Mouse (Mus musculus) liver, postnatal 0 days (tissue): Measurements from ENCODE around the gene Cfap52. TPM values are rescaled to one million over a fixed set of nuclear protein-coding genes. Genes with fewer than 3 reads are reported as not detected.

ENCODE experiments used
- ATAC-seq: fragments of 200-750 bp; cut with Nextera tagmentation; 2 replicates; pipeline ENCODE4 v1.8.0; 2017; ENCODE audit warnings: mild to moderate bottlenecking, moderate library complexity
- DNase-seq: peaks from one replicate; pipeline ENCODE4 v3.0.0-alpha.2; 2016
- H3K27ac ChIP-seq: fragments of 300-500 bp; sonication (generic); 2 replicates; pipeline ENCODE4 v1.5.1; 2014; ENCODE audit warnings: antibody characterized with exemption, moderate library complexity, mild to moderate bottlenecking, low read depth
- H3K27me3 ChIP-seq: fragments of 300-500 bp; sonication (generic); 2 replicates; pipeline ENCODE4 v1.6.1; 2014; ENCODE audit warnings: low read length, control low read depth, mixed read lengths; ENCODE audit not compliant: insufficient read depth
- H3K36me3 ChIP-seq: fragments of 300-500 bp; sonication (generic); replicated peaks from 2 replicates; pipeline ENCODE4 v1.6.1; 2014; ENCODE audit warnings: mild to moderate bottlenecking, control low read depth, low read length, moderate library complexity, mixed read lengths; ENCODE audit not compliant: insufficient read depth
- H3K4me1 ChIP-seq: fragments of 300-500 bp; sonication (generic); 2 replicates; pipeline ENCODE4 v1.6.1; 2014; ENCODE audit warnings: antibody characterized with exemption, mild to moderate bottlenecking, control low read depth; ENCODE audit not compliant: insufficient read depth
- H3K4me2 ChIP-seq: fragments of 300-500 bp; sonication (generic); 2 replicates; pipeline ENCODE4 v1.6.1; 2014; ENCODE audit warnings: low read depth, mild to moderate bottlenecking, low read length, moderate library complexity, mixed read lengths
- H3K4me3 ChIP-seq: fragments of 300-500 bp; sonication (generic); 2 replicates; pipeline ENCODE4 v1.5.1; 2014; ENCODE audit warnings: low read depth, low read length
- H3K9ac ChIP-seq: fragments of 300-500 bp; sonication (generic); replicated peaks from 2 replicates; pipeline ENCODE4 v1.6.1; 2014; ENCODE audit warnings: mild to moderate bottlenecking, moderate library complexity
- H3K9me3 ChIP-seq: fragments of 300-500 bp; sonication (generic); 2 replicates; pipeline ENCODE4 v1.6.1; 2016; ENCODE audit warnings: mild to moderate bottlenecking, control low read depth, low read length, mixed read lengths
- CTCF ChIP-seq: sonication (generic); IDR thresholded peaks from 2 replicates; pipeline ENCODE4 v1.5.1; 2016; ENCODE audit warnings: antibody characterized with exemption, low read depth
- EP300 ChIP-seq: IDR thresholded peaks from 2 replicates; pipeline ENCODE4 v1.6.1; 2016; ENCODE audit warnings: antibody characterized with exemption, low read depth, mild to moderate bottlenecking
- WGBS: fragments of 180-500 bp; shearing (Covaris S2); extraction: QIAGEN DNeasy Blood & Tissue Kit; methylation state at CpG from one replicate; pipeline ENCODE4 v1.1.7; 2014; ENCODE audit not compliant: insufficient replicate concordance; 5-methylcytosine and 5-hydroxymethylcytosine counted together
- polyA plus RNA-seq: library from polyadenylated mRNA; unstranded; fragments of >200 nt; fragmentation: Nextera tagmentation; extraction: Ambion mirVana; gene quantifications from 2 replicates; pipeline ENCODE4 v1.2.1, GENCODE M21; 2015

Cfap52 gene
- polyA plus RNA-seq, 1 experiment from 2014 or later: not detected

- H3K4me2 ChIP-seq: no peak overlapping the region
- DNase-seq (no peak), ATAC-seq (no peak)
- no peak overlapping the region for H3K4me3 ChIP-seq
- H3K27me3 ChIP-seq: no peaks in the 10 kb centered on the region
- H3K9me3 ChIP-seq: no peaks in the 10 kb centered on the region
- TF ChIP-seq CTCF (no peak), EP300 (no peak)
- no peak overlapping the region for H3K9ac ChIP-seq
- H3K36me3 ChIP-seq: peaks cover 12% of the 10 kb centered on the region
- 94% methylated on average over 1 of the region's 1 CpGs for WGBS
- H3K27ac ChIP-seq: no peak overlapping the region
- no peaks in the 10 kb centered on the region for H3K4me1 ChIP-seq
These were observed 7.2 kb upstream of the Cfap52 start for GRCm38 (mm10) chr11:67972606-67973005.

GRCm38 (mm10) chr11:67967831-67968230 is 2.4 kb upstream of the Cfap52 start:
- WGBS: 83% methylated on average over 11 of the region's 11 CpGs
- ATAC-seq: no peak
- Histone ChIP-seq H3K4me2 (no peak overlapping the region), H3K27me3 (no peaks in the 10 kb centered on the region), H3K9me3 (no peaks in the 10 kb centered on the region), H3K4me3 (no peak overlapping the region), H3K27ac (no peak overlapping the region), H3K4me1 (peaks cover 6% of the 10 kb centered on the region; the same call in 1 of the 2 replicates), H3K36me3 (peaks cover 5% of the 10 kb centered on the region), H3K9ac (no peak overlapping the region)
- TF ChIP-seq CTCF: no peak
- no peak for TF ChIP-seq EP300
- DNase-seq: no peak

DNA sequence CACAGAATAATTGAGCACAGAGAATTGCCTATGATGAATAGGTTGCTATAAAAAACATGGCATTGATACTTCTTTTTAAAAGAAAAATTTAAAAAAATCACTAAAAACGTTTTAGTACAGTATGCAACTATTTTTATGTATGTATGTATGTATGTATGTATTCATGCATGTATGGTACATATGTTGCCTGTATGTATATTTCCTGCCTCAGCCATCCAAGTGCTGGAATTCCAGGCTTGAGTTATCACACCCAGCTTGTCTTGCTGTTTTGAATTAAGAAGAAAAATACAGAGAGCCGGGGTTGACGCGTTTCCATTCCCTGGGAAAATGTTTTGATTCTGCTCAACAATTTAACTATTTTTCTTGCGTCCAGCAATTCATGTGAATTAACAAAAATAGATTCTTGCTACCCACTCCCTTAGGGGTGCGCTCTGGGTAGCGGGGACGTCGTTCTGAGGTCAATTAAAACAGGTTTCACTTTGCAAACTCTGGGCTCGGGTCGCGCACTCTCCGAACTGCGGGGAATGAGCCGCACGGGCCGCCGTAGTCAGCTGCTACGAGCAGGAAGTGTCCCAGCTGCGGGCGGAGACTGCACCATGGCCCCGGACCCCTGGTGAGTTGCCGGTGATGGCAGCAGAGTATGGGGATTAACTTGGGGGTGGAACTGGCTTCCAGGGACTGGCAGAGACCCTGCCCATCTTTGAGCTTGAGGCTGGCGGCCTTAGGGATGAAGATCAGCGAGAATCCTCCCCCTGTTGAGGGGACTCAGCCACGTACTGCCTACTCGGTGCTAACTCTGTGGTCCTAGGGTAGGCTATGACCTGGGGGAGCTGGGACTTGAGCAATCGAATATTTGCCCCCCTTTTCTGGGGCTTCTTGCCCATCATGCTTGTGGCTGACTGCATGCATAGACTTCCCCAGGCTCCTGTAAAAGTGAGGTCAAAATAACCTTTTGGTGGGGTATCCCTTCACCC is 741 bp upstream of the Cfap52 start, which contains the start of gene Stx8:
Gene Stx8 (plus strand): TSS at position 289 of the 974 bp plus-strand sequence.
- Histone ChIP-seq H3K9ac (peak within 1 kb of the TSS; percentile 73), H3K27me3 (no peaks in the 10 kb centered on the region), H3K27ac (peak within 1 kb of the TSS; percentile 45), H3K4me1 (peaks cover 6% of the 10 kb centered on the region; the same call in 1 of the 2 replicates), H3K36me3 (peaks cover 5% of the 10 kb centered on the region; the same call in 1 of the 2 replicates), H3K9me3 (no peaks in the 10 kb centered on the region), H3K4me3 (peak within 1 kb of the TSS; percentile 76), H3K4me2 (peak within 1 kb of the TSS; percentile 69)
- no peak for TF ChIP-seq EP300
- TF ChIP-seq CTCF: no peak
- peak; percentile 92 for DNase-seq
- peak; percentile 91 for ATAC-seq
- under 1% methylated on average over 28 of the region's 28 CpGs for WGBS

GRCm38 (mm10) chr11:67964110-67964509 is 1.3 kb downstream of the Cfap52 start:
- TF ChIP-seq CTCF: peak; percentile 47
- TF ChIP-seq EP300: no peak
- WGBS: 62% methylated on average over 6 of the region's 6 CpGs
- Histone ChIP-seq H3K4me3 (no peak overlapping the region), H3K9ac (no peak overlapping the region), H3K27ac (no peak overlapping the region), H3K4me1 (peaks cover 6% of the 10 kb centered on the region; the same call in 1 of the 2 replicates), H3K27me3 (no peaks in the 10 kb centered on the region), H3K4me2 (no peak overlapping the region), H3K36me3 (no peaks in the 10 kb centered on the region), H3K9me3 (no peaks in the 10 kb centered on the region)
- ATAC-seq (no peak), DNase-seq (no peak)

DNA sequence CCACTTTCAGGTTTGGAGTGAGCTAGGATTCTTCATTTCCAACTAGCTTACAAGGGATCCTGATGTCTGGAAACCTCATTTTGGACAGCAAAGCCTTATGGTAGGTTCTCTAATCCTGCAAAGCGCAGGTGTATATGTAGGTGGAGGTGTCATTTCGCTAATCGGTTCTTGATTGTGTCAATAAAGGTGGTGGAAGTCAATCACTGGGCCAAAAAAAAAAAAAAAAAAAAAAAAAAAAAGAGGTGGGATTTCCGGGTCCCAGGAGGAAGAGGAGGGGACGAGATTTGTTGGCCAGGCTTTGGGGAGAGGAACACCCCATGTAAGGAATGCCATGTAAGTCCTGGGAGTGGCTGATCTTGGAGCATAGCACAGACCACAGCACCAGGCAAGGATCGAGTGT is 11.0 kb downstream of the Cfap52 start:
- Histone ChIP-seq H3K9ac (no peak overlapping the region), H3K27me3 (no peaks in the 10 kb centered on the region), H3K36me3 (no peaks in the 10 kb centered on the region), H3K9me3 (no peaks in the 10 kb centered on the region), H3K27ac (no peak overlapping the region), H3K4me3 (no peak overlapping the region), H3K4me1 (no peaks in the 10 kb centered on the region), H3K4me2 (no peak overlapping the region)
- DNase-seq (no peak), ATAC-seq (no peak)
- WGBS: 71% methylated on average over 6 of the region's 6 CpGs
- TF ChIP-seq EP300 (no peak), CTCF (no peak)

GRCm38 (mm10) chr11:67953604-67954003 is 11.8 kb downstream of the Cfap52 start:
- WGBS: 67% methylated on average over 5 of the region's 5 CpGs

More at GRCm38 (mm10) chr11:67953604-67954003, 11.8 kb downstream of the Cfap52 start:
- no peak overlapping the region for H3K4me2 ChIP-seq
- TF ChIP-seq CTCF (no peak), EP300 (no peak)
- no peaks in the 10 kb centered on the region for H3K4me1 ChIP-seq
- no peak overlapping the region for H3K9ac ChIP-seq
- no peaks in the 10 kb centered on the region for H3K27me3 ChIP-seq
- no peak for DNase-seq
- no peak for ATAC-seq
- H3K27ac ChIP-seq: no peak overlapping the region
- H3K4me3 ChIP-seq: no peak overlapping the region
- H3K9me3 ChIP-seq: no peaks in the 10 kb centered on the region
- no peaks in the 10 kb centered on the region for H3K36me3 ChIP-seq
